Mouse (Mus musculus) urinary bladder, postnatal 25 days (tissue): ENCODE measurements at regions not wholly inside any gene's neighbourhood (a gene's known extent, or its start where the extent isn't known, plus 50 kb on each side); places are given as distances from the start of the nearest gene placed in this dataset.

Experiments used
- DNase-seq: peaks from one replicate; pipeline ENCODE4 v3.0.0; 2022; ENCODE audit warnings: low spot score

GRCm38 (mm10) chr8:127979180-127980030, 379.0 kb upstream of the Nrp1 start:
- DNase-seq = no peak

GRCm38 (mm10) chr8:127982165-127982564, 376.2 kb upstream of the Nrp1 start:
- DNase-seq = no peak

- no peak for DNase-seq
These were observed 372.8 kb upstream of the Nrp1 start for GRCm38 (mm10) chr8:127985616-127986015.

GRCm38 (mm10) chr8:127988887-127989286, 369.5 kb upstream of the Nrp1 start:
- DNase-seq = no peak

GRCm38 (mm10) chr8:127994898-127995297, 363.5 kb upstream of the Nrp1 start:
- DNase-seq = no peak

- DNase-seq = no peak
These were observed 362.9 kb upstream of the Nrp1 start for GRCm38 (mm10) chr8:127995490-127995889.

- no peak for DNase-seq
These were observed 356.0 kb upstream of the Nrp1 start for GRCm38 (mm10) chr8:128002386-128002785.

- DNase-seq = no peak
These were observed 355.6 kb upstream of the Nrp1 start for GRCm38 (mm10) chr8:128002806-128003205.

- DNase-seq = no peak
These were observed 355.0 kb upstream of the Nrp1 start for GRCm38 (mm10) chr8:128003385-128003784.

- no peak for DNase-seq
These were observed 354.5 kb upstream of the Nrp1 start for GRCm38 (mm10) chr8:128003881-128004286.

- DNase-seq = no peak
These were observed 348.9 kb upstream of the Nrp1 start for GRCm38 (mm10) chr8:128009393-128010010.

- no peak for DNase-seq
These were observed 341.2 kb upstream of the Nrp1 start for GRCm38 (mm10) chr8:128017171-128017570.

GRCm38 (mm10) chr8:128023661-128024060, 334.7 kb upstream of the Nrp1 start:
- DNase-seq = no peak

- no peak for DNase-seq
These were observed 333.6 kb upstream of the Nrp1 start for GRCm38 (mm10) chr8:128024774-128025222.

GRCm38 (mm10) chr8:128025251-128025856, 333.1 kb upstream of the Nrp1 start:
- DNase-seq = peak; percentile 15

- no peak for DNase-seq
These were observed 331.4 kb upstream of the Nrp1 start for GRCm38 (mm10) chr8:128026981-128027380.

GRCm38 (mm10) chr8:128030335-128031280, 327.8 kb upstream of the Nrp1 start:
- DNase-seq = no peak

- no peak for DNase-seq
These were observed 324.3 kb upstream of the Nrp1 start for GRCm38 (mm10) chr8:128034127-128034526.

- no peak for DNase-seq
These were observed 322.7 kb upstream of the Nrp1 start for GRCm38 (mm10) chr8:128035672-128036071.

GRCm38 (mm10) chr8:128039341-128040064, 318.9 kb upstream of the Nrp1 start:
- DNase-seq = no peak

GRCm38 (mm10) chr8:128042877-128043276, 315.5 kb upstream of the Nrp1 start:
- DNase-seq = no peak
